Mouse (Mus musculus) ovary, postnatal 14 days (tissue): ENCODE results near the gene Mlx.
A peak's percentile ranks its signal among the peaks of the same experiment; 100 is the strongest.

Source experiments
- DNase-seq: peaks from one replicate; pipeline ENCODE4 v3.0.0; 2022; ENCODE audit warnings: low spot score

The Mlx gene

DNA sequence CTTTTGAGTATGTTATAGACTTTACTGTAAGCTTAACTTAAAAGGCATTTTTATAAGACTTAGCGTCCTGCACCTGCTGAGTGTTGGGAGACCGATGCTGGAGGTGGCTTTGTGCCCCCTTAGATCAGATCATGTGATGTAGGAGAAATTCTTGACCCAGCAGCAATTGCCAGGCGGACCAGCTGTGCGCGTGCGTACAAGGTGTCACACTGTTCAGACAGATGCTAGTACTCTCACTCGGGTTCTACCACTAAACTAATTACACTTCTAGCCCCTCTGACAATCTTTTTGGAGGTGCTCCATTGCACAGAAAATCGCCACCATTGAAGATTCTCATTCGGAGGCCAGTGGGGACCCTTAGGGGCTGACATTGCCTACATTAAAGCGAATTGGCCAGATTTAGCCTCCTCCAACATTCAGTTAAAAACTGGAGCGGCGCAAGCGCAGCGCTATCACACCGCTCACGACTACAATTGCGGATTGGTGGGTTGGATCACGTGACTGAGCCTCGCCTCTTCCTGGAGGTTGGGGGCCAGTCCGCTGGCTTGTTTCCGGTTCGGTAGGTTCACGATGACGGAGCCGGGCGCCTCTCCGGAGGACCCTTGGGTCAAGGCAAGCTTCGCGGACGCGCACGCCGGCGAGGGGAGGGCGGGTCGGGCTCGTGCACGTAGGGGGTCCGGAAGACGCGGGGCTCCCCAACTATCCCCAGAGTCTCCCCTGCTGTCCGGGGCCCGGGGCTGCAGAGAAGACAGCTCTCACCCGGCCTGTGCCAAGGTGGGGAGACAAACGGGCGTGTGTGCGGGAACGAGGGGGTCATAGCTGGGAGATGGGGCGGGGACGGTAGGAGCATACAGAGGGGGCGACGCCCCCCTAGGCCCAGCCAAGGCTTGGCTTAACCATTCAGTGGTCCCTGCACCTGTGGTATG lies at the start of gene Mlx:
Gene Mlx (plus strand): TSS at position 522 of the 926 bp plus-strand sequence.
- DNase-seq: peak; percentile 74

DNA sequence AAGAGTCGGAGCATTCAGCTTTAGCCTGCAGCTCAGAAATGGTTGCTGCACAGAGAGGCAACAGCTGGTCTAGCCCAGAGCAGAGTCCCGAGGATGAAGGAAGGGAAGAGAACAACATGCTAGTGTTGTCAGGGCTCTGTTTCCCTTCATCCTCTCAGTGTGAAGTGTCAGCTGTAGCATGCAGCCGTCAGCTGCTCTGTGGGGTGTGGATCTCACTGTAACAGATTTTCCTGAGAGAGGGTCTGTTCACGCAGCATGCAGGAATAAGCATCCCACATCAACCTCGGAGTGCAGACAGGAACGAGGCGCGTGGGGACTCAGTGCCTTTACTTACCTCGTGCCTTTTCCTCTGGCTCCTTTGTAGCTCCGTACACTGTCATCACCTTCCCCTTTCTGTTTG lies 49.3 kb upstream of the Mlx start:
- no peak for DNase-seq

DNA sequence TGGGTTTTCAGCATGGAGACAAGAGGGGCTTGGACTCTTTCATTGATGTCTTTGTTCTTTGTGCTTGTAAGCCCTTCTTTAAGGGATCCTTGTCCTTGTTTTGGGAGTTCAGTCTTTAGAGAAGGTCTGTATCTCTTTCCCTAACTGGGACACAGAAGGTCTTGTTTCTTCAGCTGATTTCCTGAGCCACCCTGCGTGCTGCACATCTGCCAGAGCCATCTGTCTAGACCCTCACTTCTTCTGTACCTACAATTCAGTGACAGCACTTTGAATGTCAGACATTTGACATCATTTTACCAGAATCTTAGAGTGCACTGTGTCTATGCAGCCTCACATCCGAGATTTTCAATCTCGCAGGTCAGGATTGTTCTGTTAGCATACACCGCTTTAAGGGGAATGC lies 41.3 kb upstream of the Mlx start:
- no peak for DNase-seq

DNA sequence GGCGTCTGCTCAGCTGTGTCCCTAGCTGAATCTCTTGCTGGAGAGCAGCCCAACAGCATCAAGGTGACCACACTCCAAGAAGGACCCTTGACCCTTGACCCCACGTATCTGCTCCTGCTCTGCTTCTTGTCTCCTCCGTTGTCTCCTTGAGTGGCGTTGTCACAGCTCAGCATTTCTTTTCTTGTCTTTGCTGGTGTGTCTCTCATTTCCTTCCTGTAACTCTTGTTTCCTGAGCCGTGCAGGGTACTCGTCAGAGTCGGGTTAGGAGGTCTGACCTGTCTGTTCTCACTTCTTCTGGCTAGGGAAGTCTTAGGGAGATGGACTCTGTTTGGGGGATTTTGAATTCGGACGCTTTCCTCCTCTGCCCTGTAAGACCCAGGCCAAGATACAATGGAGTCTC lies 40.6 kb upstream of the Mlx start:
- DNase-seq: no peak

DNA sequence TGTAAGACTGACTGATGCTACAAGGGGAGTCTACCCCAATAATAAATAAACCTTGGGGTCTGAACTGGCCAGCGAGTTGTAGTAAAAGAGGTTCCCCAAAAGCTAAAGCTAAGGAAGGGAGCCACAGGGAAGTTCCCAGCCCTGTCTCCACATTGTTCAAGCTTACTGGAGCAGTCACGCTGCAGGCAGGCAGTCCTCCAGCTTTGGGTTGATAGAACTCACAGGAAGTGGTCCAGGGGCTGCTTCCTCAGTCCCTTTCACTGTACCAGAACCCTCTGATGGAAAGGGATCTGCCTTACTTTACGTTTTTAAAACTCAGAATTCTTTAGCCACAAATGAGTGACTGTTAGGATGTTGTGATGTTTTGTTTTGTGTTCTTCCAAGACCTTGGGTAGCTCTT lies 39.6 kb upstream of the Mlx start:
- DNase-seq: no peak

DNA sequence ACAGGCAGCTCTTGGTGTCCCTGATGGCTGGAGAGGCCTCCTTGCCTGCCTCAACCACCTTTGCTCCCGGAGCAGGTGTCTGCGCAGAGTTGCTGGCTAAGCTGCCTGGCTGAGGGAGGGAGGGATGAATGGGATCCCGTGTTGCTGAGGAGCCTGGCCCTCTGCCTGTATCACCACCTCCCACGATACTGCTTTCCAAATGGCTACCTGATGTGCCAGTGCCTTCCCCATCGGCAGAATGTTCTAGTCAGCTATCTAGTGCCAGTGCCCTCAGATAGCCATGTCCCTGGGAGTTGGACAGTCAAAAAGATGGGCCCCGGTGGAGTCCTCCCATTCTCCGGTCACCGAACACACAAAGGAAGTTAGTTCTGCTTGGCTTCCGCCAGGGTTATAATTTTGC lies 36.7 kb upstream of the Mlx start:
- no peak for DNase-seq

DNA sequence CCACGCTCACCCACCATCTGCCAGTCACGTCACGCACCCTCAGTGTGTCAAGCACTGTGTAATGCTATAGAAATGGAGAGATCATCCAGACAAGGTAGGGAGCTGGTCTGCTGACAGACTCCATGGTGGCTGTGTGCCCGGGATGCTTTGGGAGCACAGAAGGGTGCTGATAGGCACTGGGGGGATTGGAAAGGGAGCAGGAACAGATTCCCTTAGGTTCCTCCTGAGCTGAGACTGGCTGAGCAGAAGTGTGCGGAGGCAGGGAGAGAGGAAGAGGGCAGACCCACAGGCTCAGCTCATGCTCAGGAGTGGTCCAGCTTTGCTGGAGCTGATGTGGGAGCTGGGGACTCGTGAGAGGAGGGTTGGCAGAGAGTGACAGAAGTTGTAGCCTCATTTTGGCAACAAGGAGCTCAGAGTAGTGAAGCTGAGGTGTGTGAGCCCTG lies 36.0 kb upstream of the Mlx start:
- no peak for DNase-seq

DNA sequence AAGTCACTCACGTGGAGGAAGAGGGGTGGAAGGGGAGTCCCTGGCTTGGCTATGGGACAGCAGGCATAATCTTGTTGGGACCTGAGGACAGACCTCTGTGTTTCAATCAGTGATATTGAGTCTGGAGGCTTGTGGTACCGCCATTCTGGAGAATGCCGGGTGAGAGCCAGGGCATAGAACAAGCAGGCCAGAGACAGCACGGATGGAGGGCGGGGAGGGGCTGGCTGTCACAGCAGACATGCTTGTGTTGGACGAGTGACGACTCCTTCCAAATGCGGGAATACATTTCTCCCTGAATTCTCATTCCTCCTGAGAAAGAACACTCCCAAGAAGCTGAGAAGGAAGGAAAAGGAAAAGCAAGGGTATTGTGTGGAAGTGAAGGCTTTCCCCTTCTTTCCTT lies 35.5 kb upstream of the Mlx start:
- no peak for DNase-seq

DNA sequence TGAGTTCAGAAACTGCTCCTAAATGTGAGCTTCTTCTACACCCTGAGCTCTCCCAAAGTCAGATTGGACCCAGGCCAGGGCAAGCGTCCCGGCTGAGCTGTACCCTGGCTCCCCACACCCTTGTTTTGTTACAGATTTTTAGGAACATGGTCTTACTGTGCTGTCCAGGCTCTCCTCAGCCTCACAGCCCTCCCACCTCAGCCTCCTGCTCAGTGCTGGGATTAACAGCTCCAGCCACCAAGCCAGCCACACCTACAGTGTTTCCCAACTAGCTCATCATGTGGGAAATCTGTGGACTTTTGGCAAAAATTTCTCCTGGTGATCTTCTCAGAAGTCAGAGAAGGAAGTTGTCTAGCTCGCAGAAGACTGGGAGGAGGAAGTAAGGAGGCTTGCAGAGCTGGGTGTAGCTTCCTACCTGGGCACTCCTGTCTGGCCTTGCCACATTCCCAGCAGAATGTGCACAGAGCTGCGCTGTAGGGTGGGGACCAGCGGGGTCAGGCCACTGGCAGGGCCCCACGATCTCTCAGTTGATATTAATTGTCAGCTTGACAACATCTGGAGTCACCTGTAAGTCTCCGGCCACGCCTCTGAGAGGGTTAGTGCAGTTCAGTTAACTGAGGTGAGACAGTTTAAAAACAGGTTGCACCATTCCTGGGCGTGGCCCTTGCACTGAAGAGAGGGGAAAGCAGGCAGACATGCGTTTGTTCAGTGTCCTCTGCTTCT lies 34.2 kb upstream of the Mlx start:
- peak; percentile 46 for DNase-seq

DNA sequence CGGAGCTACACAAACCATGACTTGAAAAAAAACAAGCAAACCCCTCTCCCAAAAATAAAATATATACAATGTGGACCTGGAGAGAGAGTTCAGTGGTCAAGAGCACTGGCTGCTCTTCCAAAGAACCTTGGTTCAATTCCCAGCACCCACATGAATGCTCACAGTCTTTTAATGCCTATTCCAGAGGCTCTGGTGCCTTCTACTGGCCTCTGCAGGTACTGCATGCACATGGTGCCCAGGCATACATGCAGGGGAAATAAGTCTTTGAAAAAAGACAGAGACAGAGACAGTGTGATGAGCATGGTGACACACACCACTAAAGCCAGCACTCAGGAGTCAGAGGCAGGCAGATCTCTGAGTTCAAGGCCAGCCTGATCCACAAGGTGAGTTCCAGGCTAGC lies 33.1 kb upstream of the Mlx start:
- no peak for DNase-seq

DNA sequence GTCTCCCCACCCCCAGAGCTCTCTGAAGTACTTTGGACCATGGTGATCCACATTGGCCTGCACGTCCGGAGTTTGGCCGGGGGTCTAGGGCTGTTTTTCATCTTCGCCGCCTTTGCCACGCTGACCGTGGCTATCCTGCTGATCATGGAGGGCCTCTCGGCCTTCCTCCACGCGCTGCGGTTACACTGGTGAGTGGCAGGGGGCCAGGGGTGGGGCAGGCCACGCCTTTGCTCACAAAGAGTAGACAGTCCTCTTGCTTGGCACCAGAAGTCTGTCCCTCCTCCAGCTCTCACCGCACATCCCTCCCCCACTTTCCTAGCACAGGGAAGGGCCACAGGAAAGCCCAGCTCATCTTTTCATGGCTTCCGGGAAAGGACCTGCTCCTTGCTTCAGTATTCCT lies 31.7 kb upstream of the Mlx start:
- DNase-seq: no peak

DNA sequence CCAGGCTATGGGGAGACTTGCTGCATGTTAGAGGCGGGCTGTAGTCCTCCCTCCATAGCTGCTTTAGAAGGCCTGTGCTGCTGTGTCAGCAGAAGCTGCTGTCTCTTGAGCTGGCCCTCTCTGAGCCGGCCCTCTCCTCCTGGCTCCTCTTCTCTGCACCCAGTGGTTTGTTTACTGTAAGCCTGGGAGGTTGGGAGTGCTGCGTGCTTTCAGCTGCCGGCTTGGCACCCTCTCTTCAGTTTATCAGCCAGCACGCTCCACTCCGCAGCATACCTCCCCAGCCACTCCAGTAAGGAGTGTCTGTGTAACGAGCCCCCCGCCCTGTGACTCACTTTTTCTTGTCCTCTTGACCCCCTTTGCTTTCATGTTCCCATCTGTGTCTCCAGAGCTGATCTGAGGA lies 30.2 kb upstream of the Mlx start:
- peak; percentile 60 for DNase-seq

DNA sequence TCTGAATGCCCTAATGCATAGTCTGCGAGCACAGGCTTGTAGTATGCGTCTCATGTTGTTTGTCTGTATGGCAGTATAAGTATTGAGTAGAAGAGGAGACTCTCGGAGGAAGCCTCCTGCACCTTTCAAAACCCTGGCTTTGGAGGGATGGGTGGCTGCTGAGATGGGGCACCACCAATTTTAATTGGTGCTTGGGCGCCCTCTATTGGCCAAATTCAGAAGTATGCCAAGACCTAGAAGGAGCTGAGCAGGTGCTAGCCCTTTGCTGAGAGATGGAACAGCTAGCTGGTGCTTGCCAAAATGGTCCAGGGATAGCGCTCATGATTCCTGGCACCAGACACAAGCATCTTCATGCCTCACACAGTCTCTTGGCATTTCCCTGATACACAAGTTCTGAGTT lies 29.2 kb upstream of the Mlx start:
- peak; percentile 92 for DNase-seq

DNA sequence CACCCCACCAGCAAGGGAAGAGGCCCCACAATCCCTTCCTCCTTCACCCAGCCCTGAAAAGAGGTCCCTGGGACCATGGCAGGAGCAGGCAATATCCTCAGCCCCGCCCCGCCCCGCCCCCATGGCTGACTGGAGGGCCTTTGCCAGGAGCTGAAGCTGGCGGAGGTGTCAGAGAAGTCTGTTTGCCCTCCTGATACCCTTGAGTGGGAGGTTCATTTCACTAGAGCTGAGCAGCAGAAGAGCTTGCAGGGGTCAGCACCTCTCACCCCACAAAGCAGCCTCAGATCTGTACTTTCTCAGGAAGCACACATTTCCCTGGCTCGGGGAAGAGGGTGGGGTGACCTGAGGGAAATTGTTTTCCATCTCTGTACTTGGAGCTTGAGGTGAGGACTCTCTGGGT lies 28.4 kb upstream of the Mlx start:
- DNase-seq: no peak

DNA sequence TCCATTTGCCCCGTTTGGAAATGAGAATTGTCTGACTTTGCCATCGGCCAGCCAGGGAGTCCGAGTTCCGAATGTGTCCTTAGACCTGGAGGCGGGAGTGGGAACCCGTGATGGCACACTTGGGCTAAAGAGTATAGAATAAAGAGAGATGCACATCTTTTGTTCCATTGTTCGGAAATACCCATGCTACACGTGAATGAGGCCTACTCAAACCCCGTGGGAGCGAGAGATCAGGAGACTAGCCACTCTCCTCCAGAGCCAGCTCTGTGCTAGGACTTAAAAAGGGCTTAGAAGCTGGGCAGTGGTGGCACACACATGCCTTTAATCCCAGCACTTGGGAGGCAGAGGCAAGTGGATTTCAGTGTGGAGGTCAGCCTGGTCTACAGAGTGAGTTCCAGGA lies 27.6 kb upstream of the Mlx start:
- DNase-seq: no peak

DNA sequence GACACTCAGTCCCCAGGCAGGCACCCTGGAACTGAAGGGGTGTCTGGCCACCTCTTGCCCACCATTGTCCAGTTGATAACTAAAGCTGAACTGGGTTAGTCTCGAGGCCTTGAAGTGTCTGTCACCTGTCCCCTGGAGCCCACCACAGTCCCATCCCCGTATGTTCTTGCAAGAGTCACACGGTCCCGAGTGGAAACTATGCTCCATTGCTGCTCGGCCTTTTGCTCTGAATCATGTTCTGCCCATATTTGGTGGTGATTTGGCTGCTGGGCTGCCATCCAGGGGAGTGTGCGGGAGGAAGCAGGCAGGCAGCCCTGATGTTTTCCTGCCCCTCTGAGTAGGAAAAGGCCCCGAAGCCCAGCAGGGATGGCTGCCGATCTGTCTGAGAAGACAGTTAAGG lies 27.0 kb upstream of the Mlx start:
- peak; percentile 60 for DNase-seq

DNA sequence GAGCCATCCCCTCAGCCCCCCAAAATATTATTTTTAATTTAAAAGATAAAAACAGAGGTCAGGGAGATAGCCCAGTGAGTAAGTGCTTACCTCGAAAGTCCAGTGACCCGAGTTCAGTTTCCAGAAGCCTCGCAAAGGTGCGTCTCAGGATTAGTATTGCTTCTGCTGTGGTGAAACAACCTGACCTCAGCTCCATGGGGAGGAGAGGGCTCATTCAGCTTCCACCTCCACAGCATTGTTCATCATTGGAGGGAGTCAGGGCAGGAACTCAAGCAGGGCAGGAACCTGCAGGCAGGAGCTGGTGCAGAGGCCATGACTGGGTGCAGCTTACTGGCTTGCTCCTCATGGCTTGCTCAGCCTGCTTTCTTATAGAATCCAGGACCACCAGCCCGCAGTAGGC lies 26.0 kb upstream of the Mlx start:
- DNase-seq: no peak

DNA sequence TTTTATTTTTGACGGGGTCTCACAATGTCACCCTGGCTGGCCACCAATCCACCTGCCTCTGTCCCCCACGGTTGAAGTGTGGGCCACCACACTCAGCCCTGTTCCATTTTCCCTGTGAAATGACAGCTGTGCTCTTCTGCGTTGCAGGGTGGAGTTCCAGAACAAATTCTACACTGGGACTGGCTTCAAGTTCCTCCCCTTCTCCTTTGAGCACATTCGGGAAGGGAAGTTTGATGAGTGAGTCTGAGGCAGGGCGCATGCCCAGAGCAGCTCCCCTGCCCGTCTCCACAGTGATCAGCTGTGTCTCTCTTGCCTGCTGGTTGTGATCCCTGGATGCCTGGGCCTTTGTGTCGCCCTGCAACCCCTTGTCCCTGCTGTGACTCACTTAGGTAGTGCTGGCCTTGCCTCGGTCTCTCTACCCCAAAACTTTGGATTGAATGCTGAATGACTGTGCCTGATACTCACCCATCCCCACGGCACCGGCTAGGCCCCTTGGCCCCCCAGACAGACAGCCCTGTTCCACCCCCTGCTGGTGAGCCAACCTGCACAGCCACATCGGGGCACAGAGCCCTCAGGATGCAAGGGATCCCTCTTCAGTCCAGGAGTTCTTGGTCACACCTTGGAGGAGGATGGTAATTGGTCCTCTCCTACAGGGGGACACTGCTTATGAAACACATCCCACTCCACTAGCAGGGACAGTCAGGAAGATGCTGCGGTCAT lies 24.8 kb upstream of the Mlx start:
- DNase-seq: no peak

DNA sequence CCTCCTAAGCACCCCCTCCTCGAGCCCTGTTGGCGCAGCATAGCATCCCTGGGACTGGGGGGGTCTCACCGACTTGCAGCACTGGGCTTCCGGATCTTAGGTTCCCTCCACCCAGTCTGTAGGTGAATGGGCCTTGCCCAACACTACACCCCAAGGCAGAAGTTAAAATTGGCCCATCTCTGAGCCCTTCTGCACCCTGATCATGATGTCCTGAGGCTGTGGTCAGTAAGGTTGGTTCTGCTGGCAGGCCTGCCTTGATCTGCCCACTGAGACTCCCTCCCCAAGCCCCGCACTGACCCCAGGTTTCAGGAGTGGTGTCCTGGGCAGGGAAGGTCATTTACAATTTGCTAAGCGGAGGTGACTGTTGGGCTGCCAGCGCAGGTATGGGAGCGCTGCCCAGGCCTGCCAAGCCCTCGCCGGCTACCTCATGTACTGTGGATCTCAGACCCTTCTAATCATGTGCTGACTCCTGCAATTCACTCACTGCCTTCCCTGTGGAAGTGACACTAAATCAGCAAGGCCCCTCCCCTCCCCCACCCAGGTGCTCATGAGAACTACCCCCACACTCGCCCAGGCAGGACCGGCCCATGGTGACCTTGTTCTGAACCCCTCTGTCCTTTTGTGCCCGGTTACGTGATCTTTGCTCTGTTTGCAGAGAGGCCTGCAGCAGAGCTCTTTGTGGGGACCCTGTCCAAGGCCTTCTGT lies 24.0 kb upstream of the Mlx start:
- no peak for DNase-seq

DNA sequence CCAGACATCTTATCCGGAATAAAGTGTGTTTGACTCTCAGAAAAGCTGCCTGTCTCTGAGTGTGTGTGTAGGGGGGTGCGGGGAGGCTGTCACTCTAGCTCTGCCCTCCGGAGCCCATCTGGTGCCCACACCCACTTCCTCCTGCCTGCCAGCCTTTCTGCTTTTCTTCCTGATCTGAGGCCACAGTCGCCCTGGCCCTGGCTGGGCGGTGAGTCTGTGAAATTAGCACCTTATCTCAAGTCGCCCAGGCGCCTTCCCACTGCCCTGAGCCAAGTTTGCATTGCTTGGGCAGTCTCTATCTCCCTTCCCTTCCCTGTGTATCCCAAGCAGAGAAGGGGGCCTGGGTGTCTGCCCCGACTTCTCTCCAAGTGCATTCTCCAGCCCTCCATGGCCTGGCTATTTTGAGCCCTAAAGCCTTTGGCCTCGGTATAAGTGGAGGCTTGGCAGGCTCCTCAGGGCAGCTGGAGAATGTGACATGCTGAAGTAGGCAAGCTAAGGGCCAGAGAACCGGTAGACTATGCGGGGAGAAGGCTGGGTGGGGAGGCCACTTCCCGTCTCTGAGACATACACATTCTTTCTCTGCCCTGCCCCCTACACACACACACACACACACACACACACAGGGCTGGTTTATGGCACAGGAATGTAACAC lies 23.3 kb upstream of the Mlx start:
- peak; percentile 44 for DNase-seq

DNA sequence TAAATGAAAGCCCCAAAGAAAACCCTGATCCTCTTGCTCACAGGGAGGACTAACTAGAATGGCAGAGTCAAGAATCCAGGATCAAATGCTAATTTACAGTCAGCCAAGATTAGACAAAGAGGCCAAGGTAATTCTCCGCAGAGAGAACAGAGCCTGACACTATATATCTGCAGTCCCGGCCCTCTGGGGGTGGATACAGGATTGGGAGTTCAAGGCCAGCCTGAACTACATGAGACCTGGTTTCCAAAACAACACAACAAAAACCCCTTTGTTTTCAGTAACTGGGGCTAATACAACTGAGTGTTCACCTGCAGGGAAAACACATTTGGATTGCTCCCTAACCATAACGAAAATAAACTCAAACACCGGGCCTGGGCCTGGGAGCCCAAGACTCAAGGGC lies 22.6 kb upstream of the Mlx start:
- DNase-seq: no peak

DNA sequence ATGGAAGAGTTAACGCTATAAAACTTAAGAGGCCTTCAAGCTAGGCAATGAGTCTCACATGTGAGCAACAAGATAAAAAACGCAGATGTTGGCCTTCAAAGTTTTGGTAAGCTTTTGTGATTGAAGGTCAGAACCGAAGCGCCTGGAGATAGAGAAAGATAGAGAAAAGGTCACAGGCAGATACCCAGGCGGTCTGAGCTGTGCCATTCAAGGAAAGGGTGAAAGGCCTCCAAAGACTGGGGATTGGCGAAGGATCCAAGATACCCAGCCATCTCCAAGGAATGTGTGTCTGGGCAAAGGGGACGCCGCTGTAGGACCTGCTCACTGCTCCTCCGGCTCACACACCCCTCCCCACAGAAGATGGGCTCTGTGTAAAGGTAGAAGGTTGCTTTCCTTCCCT lies 22.1 kb upstream of the Mlx start:
- DNase-seq: no peak
